Mouse (Mus musculus): ENCODE measurements around the gene Smpd3. TPM values are rescaled to one million over a fixed set of nuclear protein-coding genes. Genes with fewer than 3 reads are reported as not detected.
"Not testable (repeated sequence)": the region's sequence is repeated elsewhere in the genome, so short reads cannot be mapped to it uniquely, and the experiment has no call there.

Smpd3 gene
- polyA plus RNA-seq, 1 experiment from 2014 or later: 2.5 TPM

DNA sequence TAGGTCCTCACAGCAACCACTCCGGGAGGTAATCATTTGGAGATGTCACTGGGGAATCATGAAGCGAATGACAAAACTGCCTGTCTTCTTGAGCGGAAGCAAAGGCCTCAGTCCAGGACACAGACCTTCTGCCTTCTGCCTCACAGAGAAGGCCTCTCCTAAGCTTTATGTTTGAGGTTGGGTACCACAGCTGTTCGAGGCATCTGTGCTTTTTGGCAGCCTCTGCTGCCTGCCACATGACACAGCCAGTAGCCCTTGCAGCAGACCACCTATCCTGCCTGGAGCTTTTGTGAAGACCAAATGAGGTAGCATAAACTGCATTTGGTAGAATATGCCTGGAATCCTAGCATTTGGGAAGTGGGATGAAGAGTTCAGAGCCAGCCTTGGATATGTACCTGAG, 11.2 kb downstream of the Smpd3 start:
- H3K36me3 ChIP-seq: no peaks in the 10 kb centered on the region
- WGBS: 70% methylated on average over 4 of the region's 4 CpGs
- H3K27me3 ChIP-seq: no peaks in the 10 kb centered on the region
- no peak for ATAC-seq (replicated peaks; ENCODE audit: insufficient number of reproducible peaks, insufficient read depth, low FRiP score, low read depth)
- no peak overlapping the region for H3K9ac ChIP-seq
- no peaks in the 10 kb centered on the region for H3K9me3 ChIP-seq (replicated peaks)
- no peak overlapping the region for H3K27ac ChIP-seq
- H3K4me3 ChIP-seq: no peak overlapping the region
- H3K4me2 ChIP-seq: no peak overlapping the region
- H3K4me1 ChIP-seq (replicated peaks): no peaks in the 10 kb centered on the region

DNA sequence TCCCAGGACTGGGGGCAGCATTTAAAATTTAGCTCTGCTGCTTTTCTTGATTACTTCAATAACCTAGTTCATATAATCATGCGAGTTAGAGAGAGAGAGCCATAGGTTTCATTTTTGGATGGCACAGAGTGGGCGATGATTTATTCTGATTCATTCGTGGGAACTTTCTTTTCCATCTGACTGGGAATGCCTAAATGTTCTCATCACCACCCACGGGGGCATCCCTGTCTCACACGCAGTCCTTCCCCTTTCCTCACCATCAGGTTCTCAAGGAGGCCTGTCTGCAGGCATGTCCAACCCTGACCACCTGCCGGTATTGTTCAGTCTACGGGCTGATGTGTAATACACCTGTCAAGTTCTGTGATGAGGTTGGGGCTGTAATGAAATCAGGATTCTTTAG, 16.4 kb downstream of the Smpd3 start:
- no peak overlapping the region for H3K27ac ChIP-seq
- ATAC-seq (replicated peaks; ENCODE audit: insufficient number of reproducible peaks, insufficient read depth, low FRiP score, low read depth): no peak
- no peak overlapping the region for H3K4me3 ChIP-seq
- H3K27me3 ChIP-seq: no peaks in the 10 kb centered on the region
- 78% methylated on average over 7 of the region's 7 CpGs for WGBS
- H3K36me3 ChIP-seq: no peaks in the 10 kb centered on the region
- H3K9ac ChIP-seq: no peak overlapping the region
- H3K4me1 ChIP-seq (replicated peaks): no peaks in the 10 kb centered on the region
- no peak overlapping the region for H3K4me2 ChIP-seq
- no peaks in the 10 kb centered on the region for H3K9me3 ChIP-seq (replicated peaks)

GRCm38 (mm10) chr8:106320002-106320401, 17.8 kb downstream of the Smpd3 start:
- ATAC-seq (replicated peaks; ENCODE audit: insufficient number of reproducible peaks, insufficient read depth, low FRiP score, low read depth): no peak
- Histone ChIP-seq H3K9ac (no peak overlapping the region), H3K36me3 (no peaks in the 10 kb centered on the region), H3K9me3 (replicated peaks) (no peaks in the 10 kb centered on the region), H3K27me3 (no peaks in the 10 kb centered on the region), H3K4me2 (no peak overlapping the region), H3K4me1 (replicated peaks) (no peaks in the 10 kb centered on the region), H3K27ac (no peak overlapping the region), H3K4me3 (no peak overlapping the region)
- 74% methylated on average over 6 of the region's 6 CpGs for WGBS

- no peak overlapping the region for H3K27ac ChIP-seq
- H3K36me3 ChIP-seq: no peaks in the 10 kb centered on the region
- no peaks in the 10 kb centered on the region for H3K4me1 ChIP-seq (replicated peaks)
- WGBS: 72% methylated on average over 4 of the region's 4 CpGs
- H3K9me3 ChIP-seq (replicated peaks): no peaks in the 10 kb centered on the region
- no peak for ATAC-seq (replicated peaks; ENCODE audit: insufficient number of reproducible peaks, insufficient read depth, low FRiP score, low read depth)
- H3K4me3 ChIP-seq: no peak overlapping the region
- no peaks in the 10 kb centered on the region for H3K27me3 ChIP-seq
- H3K4me2 ChIP-seq: no peak overlapping the region
- no peak overlapping the region for H3K9ac ChIP-seq
Measured at GRCm38 (mm10) chr8:106317091-106317490, 20.7 kb downstream of the Smpd3 start.

DNA sequence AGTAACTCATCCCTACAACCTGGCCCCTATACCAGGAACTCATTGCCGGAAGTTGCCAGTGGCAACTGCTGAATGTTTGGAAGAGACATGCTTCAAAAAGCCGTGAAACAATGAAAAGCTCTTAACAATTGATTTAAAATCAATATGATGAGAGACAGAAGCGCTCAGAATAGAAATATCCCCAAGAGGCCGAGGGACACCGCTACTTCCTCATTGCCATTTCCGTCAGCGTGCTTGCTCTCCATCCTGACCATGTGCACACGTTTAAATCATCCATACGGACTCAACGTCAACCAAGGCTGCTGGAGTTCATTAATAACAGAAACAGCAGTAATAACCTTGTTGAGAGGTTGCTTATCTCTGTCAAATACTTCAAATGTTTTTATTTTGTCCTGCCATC, 21.3 kb downstream of the Smpd3 start:
- Histone ChIP-seq H3K4me1 (replicated peaks) (no peaks in the 10 kb centered on the region), H3K9me3 (replicated peaks) (no peaks in the 10 kb centered on the region), H3K27ac (no peak overlapping the region), H3K9ac (no peak overlapping the region), H3K4me3 (no peak overlapping the region), H3K27me3 (no peaks in the 10 kb centered on the region), H3K4me2 (no peak overlapping the region), H3K36me3 (no peaks in the 10 kb centered on the region)
- 55% methylated on average over 10 of the region's 10 CpGs for WGBS
- no peak for ATAC-seq (replicated peaks; ENCODE audit: insufficient number of reproducible peaks, insufficient read depth, low FRiP score, low read depth)

- ATAC-seq (replicated peaks; ENCODE audit: insufficient number of reproducible peaks, insufficient read depth, low FRiP score, low read depth): no peak
- WGBS: 75% methylated on average over 6 of the region's 6 CpGs
Measured at GRCm38 (mm10) chr8:106315402-106316187, 22.2 kb downstream of the Smpd3 start.

DNA sequence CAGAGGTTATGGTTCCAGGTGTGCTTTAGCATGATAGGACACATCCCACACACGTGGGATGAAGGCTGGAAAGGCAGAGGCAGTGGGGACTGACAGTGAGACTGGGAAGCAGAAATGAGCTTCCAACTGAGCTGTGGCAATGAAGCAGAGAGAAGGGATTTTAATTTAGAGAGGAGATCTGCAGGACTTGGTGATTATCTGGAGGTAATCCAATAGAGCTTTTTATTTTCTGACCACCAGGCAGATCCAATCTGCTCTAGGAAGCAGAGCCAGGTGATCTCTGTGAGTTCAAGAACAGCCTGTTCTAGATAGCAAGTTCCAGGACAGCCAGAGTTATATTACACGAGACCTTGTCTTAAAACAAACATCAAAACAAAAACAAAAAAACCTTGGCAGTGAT, 24.0 kb downstream of the Smpd3 start:
- H3K36me3 ChIP-seq: no peaks in the 10 kb centered on the region
- no peaks in the 10 kb centered on the region for H3K9me3 ChIP-seq (replicated peaks)
- no peaks in the 10 kb centered on the region for H3K4me1 ChIP-seq (replicated peaks)
- H3K4me2 ChIP-seq: no peak overlapping the region
- no peak overlapping the region for H3K27ac ChIP-seq
- WGBS: 55% methylated on average over 2 of the region's 2 CpGs
- H3K9ac ChIP-seq: no peak overlapping the region
- H3K4me3 ChIP-seq: no peak overlapping the region
- ATAC-seq (replicated peaks; ENCODE audit: insufficient number of reproducible peaks, insufficient read depth, low FRiP score, low read depth): no peak
- no peaks in the 10 kb centered on the region for H3K27me3 ChIP-seq

More at GRCm38 (mm10) chr8:106315402-106316187, 22.2 kb downstream of the Smpd3 start:
- H3K9me3 ChIP-seq (replicated peaks): no peaks in the 10 kb centered on the region
- no peak overlapping the region for H3K9ac ChIP-seq
- H3K36me3 ChIP-seq: no peaks in the 10 kb centered on the region
- H3K4me3 ChIP-seq: no peak overlapping the region
- no peak overlapping the region for H3K4me2 ChIP-seq
- H3K4me1 ChIP-seq (replicated peaks): no peaks in the 10 kb centered on the region
- H3K27me3 ChIP-seq: no peaks in the 10 kb centered on the region
- H3K27ac ChIP-seq: no peak overlapping the region

DNA sequence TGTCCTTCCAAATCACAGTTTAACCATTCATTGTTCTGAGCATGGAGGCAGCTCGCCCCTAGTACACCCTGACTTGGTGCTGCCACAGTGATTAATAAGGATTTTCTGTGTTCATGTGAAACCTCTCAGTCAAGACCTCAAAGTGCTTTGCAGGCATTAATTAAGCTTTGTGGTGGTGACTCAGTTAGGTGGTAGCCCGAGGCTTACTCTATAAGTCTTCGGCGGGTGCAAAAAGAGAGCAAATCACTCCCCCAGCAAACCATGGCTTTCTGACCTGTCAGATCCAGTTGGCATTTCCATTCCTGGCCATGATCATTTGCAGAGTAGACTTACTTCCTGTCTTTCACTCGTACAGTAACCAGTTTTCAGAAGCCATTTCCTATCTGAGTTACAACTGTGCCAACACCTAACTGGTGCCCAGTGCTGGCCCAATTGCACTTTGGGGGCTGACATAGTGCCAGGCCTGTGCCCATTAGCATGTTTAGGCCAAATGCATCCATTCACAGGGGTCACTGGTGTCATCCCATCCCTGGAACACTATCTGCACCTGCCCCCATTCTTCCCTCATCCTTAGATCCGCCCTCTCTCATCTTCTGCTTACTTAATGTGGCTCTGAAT, 24.6 kb downstream of the Smpd3 start:
- Histone ChIP-seq H3K9me3 (replicated peaks) (no peaks in the 10 kb centered on the region), H3K36me3 (no peaks in the 10 kb centered on the region), H3K27me3 (no peaks in the 10 kb centered on the region), H3K27ac (no peak overlapping the region), H3K4me1 (replicated peaks) (0 out of 2 replicates have a peak, but pooled peaks cover 1% of the 10 kb centered on the region), H3K9ac (no peak overlapping the region), H3K4me2 (no peak overlapping the region), H3K4me3 (no peak overlapping the region)
- no peak for ATAC-seq (replicated peaks; ENCODE audit: insufficient number of reproducible peaks, insufficient read depth, low FRiP score, low read depth)
- WGBS: 76% methylated on average over 6 of the region's 6 CpGs

- WGBS: 93% methylated on average over 1 of the region's 1 CpGs
- Histone ChIP-seq H3K27ac (no peak overlapping the region), H3K4me3 (no peak overlapping the region), H3K9ac (no peak overlapping the region), H3K27me3 (no peaks in the 10 kb centered on the region), H3K4me1 (replicated peaks) (0 out of 2 replicates have a peak, but pooled peaks cover 3% of the 10 kb centered on the region), H3K36me3 (no peaks in the 10 kb centered on the region), H3K9me3 (replicated peaks) (no peaks in the 10 kb centered on the region), H3K4me2 (no peak overlapping the region)
- no peak for ATAC-seq (replicated peaks; ENCODE audit: insufficient number of reproducible peaks, insufficient read depth, low FRiP score, low read depth)
Measured at GRCm38 (mm10) chr8:106311967-106312366, 25.8 kb downstream of the Smpd3 start.

DNA sequence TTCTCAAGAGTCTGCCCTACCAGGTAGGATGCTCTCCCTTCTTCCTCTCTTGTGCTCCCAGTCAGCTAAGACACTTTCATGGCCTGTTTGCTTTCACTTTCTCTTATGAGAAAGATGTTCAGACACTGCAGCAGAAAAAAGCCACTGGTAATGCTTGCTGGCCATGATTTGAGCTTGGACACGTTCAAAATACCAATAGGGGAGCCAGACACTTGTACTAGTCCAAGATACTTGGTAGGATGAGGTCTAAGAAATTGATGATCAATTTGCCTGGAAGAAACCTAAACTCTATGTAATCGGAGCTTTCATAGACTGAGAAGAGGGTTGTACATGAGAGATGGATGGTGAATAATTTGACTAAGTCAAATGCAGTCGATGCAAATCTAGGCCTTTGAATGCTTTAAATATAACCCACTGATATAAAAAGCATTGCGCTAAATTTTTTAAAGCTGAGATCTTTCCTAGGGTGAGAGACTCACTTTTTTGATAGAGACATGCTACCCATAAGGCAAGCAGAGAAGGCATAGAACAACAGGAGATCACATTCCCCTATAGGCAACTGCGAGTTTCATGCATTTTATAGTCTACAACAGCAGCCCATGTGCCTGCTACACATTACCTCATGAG, 27.6 kb downstream of the Smpd3 start:
- no peak overlapping the region for H3K4me3 ChIP-seq
- H3K27ac ChIP-seq: no peak overlapping the region
- H3K9ac ChIP-seq: no peak overlapping the region
- 78% methylated on average over 5 of the region's 5 CpGs for WGBS
- no peaks in the 10 kb centered on the region for H3K36me3 ChIP-seq
- H3K27me3 ChIP-seq: no peaks in the 10 kb centered on the region
- H3K9me3 ChIP-seq (replicated peaks): no peaks in the 10 kb centered on the region
- H3K4me2 ChIP-seq: no peak overlapping the region
- no peak for ATAC-seq (replicated peaks; ENCODE audit: insufficient number of reproducible peaks, insufficient read depth, low FRiP score, low read depth)
- 0 out of 2 replicates have a peak, but pooled peaks cover 3% of the 10 kb centered on the region for H3K4me1 ChIP-seq (replicated peaks)

- H3K4me1 ChIP-seq (replicated peaks); H3K4me2 ChIP-seq; H3K9ac ChIP-seq; H3K4me3 ChIP-seq; H3K36me3 ChIP-seq; H3K27me3 ChIP-seq; H3K9me3 ChIP-seq (replicated peaks): not testable (repeated sequence)
- H3K27ac ChIP-seq: peak overlapping the region; percentile 24; the same call in 1 of the 2 replicates
- ATAC-seq (replicated peaks; ENCODE audit: insufficient number of reproducible peaks, insufficient read depth, low FRiP score, low read depth): peak; percentile 66
- 45% methylated on average over 6 of the region's 6 CpGs for WGBS
Measured at GRCm38 (mm10) chr8:106308082-106308786, 29.6 kb downstream of the Smpd3 start.

Data from heart, embryonic 15.5 days (tissue).